Mouse (Mus musculus): Measurements from ENCODE around the gene Gm10184. TPM values are rescaled to one million over a fixed set of nuclear protein-coding genes. Genes with fewer than 3 reads are reported as not detected.
"Not testable (repeated sequence)": the region's sequence is repeated elsewhere in the genome, so short reads cannot be mapped to it uniquely, and the experiment has no call there.

Gm10184 gene
- polyA plus RNA-seq (2012; rRNA removed) = 5.2 and 10.5 TPM in 2 replicates
- 38.7 and 39.1 TPM in 2 replicates for polyA plus RNA-seq (2014; fragmentation: Nextera tagmentation; extraction: Ambion mirVana)

GRCm38 (mm10) chr17:89910349-89910748, at the start of gene Gm10184:
TSS of gene Gm10184 (minus strand) at chr17:89910449.
- Histone ChIP-seq H3K36me3 (replicated peaks; ENCODE audit: control insufficient read depth, insufficient read depth, low read depth) (no peaks in the 10 kb centered on the region), H3K4me2 (ENCODE audit: low read depth) (no peak within 1 kb of the TSS), H3K4me1 (replicated peaks; ENCODE audit: control insufficient read depth in 2 of 2, insufficient read depth in 2 of 2, low read length in 1 of 2) (no peaks in the 10 kb centered on the region), H3K27ac (no peak within 1 kb of the TSS), H3K9me3 (ENCODE audit: control insufficient read depth, low read length) (no peaks in the 10 kb centered on the region), H3K9ac (replicated peaks) (no peak within 1 kb of the TSS), H3K27me3 (ENCODE audit: control insufficient read depth, insufficient read depth, low read length) (no peaks in the 10 kb centered on the region), H3K4me3 (ENCODE audit: insufficient read depth in 1 of 2, low read depth in 2 of 2, low read length in 2 of 2) (no peak within 1 kb of the TSS)
- 77% methylated on average over 6 of the region's 6 CpGs for WGBS (ENCODE audit: insufficient replicate concordance)
- TF ChIP-seq CTCF (IDR thresholded peaks at IDR 0.05; ENCODE audit: low read depth) (no peak), EP300 (IDR thresholded peaks at IDR 0.05; ENCODE audit: low read depth) (no peak)
- no peak for ATAC-seq (ENCODE audit: insufficient read depth)
- DNase-seq (ENCODE audit: low read depth in 3 of 3, low spot score in 3 of 3) = no peak

- H3K4me2 ChIP-seq (ENCODE audit: low read depth) = no peak overlapping the region
- H3K27ac ChIP-seq = no peak overlapping the region
- H3K4me3 ChIP-seq (ENCODE audit: insufficient read depth in 1 of 2, low read depth in 2 of 2, low read length in 2 of 2) = no peak overlapping the region
- no peaks in the 10 kb centered on the region for H3K27me3 ChIP-seq (ENCODE audit: control insufficient read depth, insufficient read depth, low read length)
- no peaks in the 10 kb centered on the region for H3K9me3 ChIP-seq (ENCODE audit: control insufficient read depth, low read length)
- DNase-seq (ENCODE audit: low read depth in 3 of 3, low spot score in 3 of 3) (no peak), ATAC-seq (ENCODE audit: insufficient read depth) (no peak)
- no peak overlapping the region for H3K9ac ChIP-seq (replicated peaks)
- WGBS (ENCODE audit: insufficient replicate concordance) = 76% methylated on average over 2 of the region's 2 CpGs
- no peaks in the 10 kb centered on the region for H3K36me3 ChIP-seq (replicated peaks; ENCODE audit: control insufficient read depth, insufficient read depth, low read depth)
- TF ChIP-seq EP300 (IDR thresholded peaks at IDR 0.05; ENCODE audit: low read depth) (no peak), CTCF (IDR thresholded peaks at IDR 0.05; ENCODE audit: low read depth) (no peak)
- H3K4me1 ChIP-seq (replicated peaks; ENCODE audit: control insufficient read depth in 2 of 2, insufficient read depth in 2 of 2, low read length in 1 of 2) = no peaks in the 10 kb centered on the region
Measured at GRCm38 (mm10) chr17:89933950-89934349, 23.7 kb upstream of the Gm10184 start.

- TF ChIP-seq EP300 (IDR thresholded peaks at IDR 0.05; ENCODE audit: low read depth) (no peak), CTCF (IDR thresholded peaks at IDR 0.05; ENCODE audit: low read depth) (no peak)
- Histone ChIP-seq H3K4me3 (ENCODE audit: insufficient read depth in 1 of 2, low read depth in 2 of 2, low read length in 2 of 2) (no peak overlapping the region), H3K4me2 (ENCODE audit: low read depth) (no peak overlapping the region), H3K4me1 (replicated peaks; ENCODE audit: control insufficient read depth in 2 of 2, insufficient read depth in 2 of 2, low read length in 1 of 2) (no peaks in the 10 kb centered on the region), H3K9ac (replicated peaks) (no peak overlapping the region), H3K27ac (no peak overlapping the region), H3K9me3 (ENCODE audit: control insufficient read depth, low read length) (no peaks in the 10 kb centered on the region), H3K36me3 (replicated peaks; ENCODE audit: control insufficient read depth, insufficient read depth, low read depth) (no peaks in the 10 kb centered on the region), H3K27me3 (ENCODE audit: control insufficient read depth, insufficient read depth, low read length) (no peaks in the 10 kb centered on the region)
- ATAC-seq (ENCODE audit: insufficient read depth) = no peak
- DNase-seq (ENCODE audit: low read depth in 3 of 3, low spot score in 3 of 3) = no peak
Measured at GRCm38 (mm10) chr17:89907686-89908085, 2.6 kb downstream of the Gm10184 start.

- not testable (repeated sequence) for H3K36me3 ChIP-seq (replicated peaks; ENCODE audit: control insufficient read depth, insufficient read depth, low read depth); H3K27me3 ChIP-seq (ENCODE audit: control insufficient read depth, insufficient read depth, low read length); H3K4me3 ChIP-seq (ENCODE audit: insufficient read depth in 1 of 2, low read depth in 2 of 2, low read length in 2 of 2); H3K4me1 ChIP-seq (replicated peaks; ENCODE audit: control insufficient read depth in 2 of 2, insufficient read depth in 2 of 2, low read length in 1 of 2); H3K27ac ChIP-seq; H3K9me3 ChIP-seq (ENCODE audit: control insufficient read depth, low read length); DNase-seq (ENCODE audit: low read depth in 3 of 3, low spot score in 3 of 3); H3K4me2 ChIP-seq (ENCODE audit: low read depth); H3K9ac ChIP-seq (replicated peaks); ATAC-seq (ENCODE audit: insufficient read depth)
- 57% methylated on average over 5 of the region's 5 CpGs for WGBS (ENCODE audit: insufficient replicate concordance)
Measured at GRCm38 (mm10) chr17:89904701-89905100, 5.5 kb downstream of the Gm10184 start.

- Histone ChIP-seq H3K36me3 (replicated peaks; ENCODE audit: control insufficient read depth, insufficient read depth, low read depth) (no peaks in the 10 kb centered on the region), H3K4me2 (ENCODE audit: low read depth) (no peak overlapping the region), H3K27ac (no peak overlapping the region), H3K9me3 (ENCODE audit: control insufficient read depth, low read length) (no peaks in the 10 kb centered on the region), H3K27me3 (ENCODE audit: control insufficient read depth, insufficient read depth, low read length) (no peaks in the 10 kb centered on the region), H3K9ac (replicated peaks) (no peak overlapping the region), H3K4me3 (ENCODE audit: insufficient read depth in 1 of 2, low read depth in 2 of 2, low read length in 2 of 2) (no peak overlapping the region), H3K4me1 (replicated peaks; ENCODE audit: control insufficient read depth in 2 of 2, insufficient read depth in 2 of 2, low read length in 1 of 2) (no peaks in the 10 kb centered on the region)
- DNase-seq (ENCODE audit: low read depth in 3 of 3, low spot score in 3 of 3) (no peak), ATAC-seq (ENCODE audit: insufficient read depth) (no peak; the same call in 1 of the 2 replicates)
- WGBS (ENCODE audit: insufficient replicate concordance) = 67% methylated on average over 1 of the region's 1 CpGs
- TF ChIP-seq EP300 (IDR thresholded peaks at IDR 0.05; ENCODE audit: low read depth) (no peak), CTCF (IDR thresholded peaks at IDR 0.05; ENCODE audit: low read depth) (no peak)
Measured at GRCm38 (mm10) chr17:89902767-89903166, 7.5 kb downstream of the Gm10184 start.
